Mouse (Mus musculus) spleen, adult 2 months (tissue): ENCODE measurements around the gene Ifna9.

ENCODE experiments used
- CTCF ChIP-seq: fragments of 200-500 bp; IDR thresholded peaks from 2 replicates; pipeline ENCODE4 v1.5.1; 2011; ENCODE audit warnings: mild to moderate bottlenecking, inconsistent platforms; ENCODE audit not compliant: insufficient read depth, insufficient read length, insufficient replicate concordance; ENCODE audit errors: extremely low read depth
- POLR2A ChIP-seq: fragments of 200-500 bp; IDR thresholded peaks from 2 replicates; pipeline ENCODE4 v1.6.1; 2011; ENCODE audit warnings: low read depth, low read length, inconsistent platforms

DNA sequence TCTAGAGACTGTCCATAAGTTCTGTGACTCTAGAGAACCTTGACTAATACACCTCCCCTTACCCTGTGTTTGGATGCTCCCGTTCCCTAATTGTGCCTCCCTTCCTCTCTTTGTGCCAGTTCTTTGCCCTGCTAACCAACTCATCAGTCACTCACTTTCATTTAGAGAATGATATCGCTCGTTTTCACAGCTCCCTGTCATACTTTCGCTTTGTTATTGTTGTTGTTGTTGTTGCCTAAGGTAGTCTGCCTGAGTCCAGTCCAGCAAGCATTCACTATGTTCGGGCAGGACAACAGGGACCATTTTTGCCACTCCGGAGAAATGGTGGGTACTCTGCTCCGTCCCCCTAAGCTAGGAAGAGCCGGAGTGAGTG is 48.5 kb upstream of the Ifna9 start:
- no peak for TF ChIP-seq POLR2A
- no peak for TF ChIP-seq CTCF
